Mouse (Mus musculus) lung, adult 2 months (tissue): ENCODE results near the gene Prpf6. TPM values are rescaled to one million over a fixed set of nuclear protein-coding genes. Genes with fewer than 3 reads are reported as not detected.
A peak's percentile ranks its signal among the peaks of the same experiment; 100 is the strongest.

Experiments used
- DNase-seq: peaks from one replicate; pipeline ENCODE4 v3.0.0; 2022
- H3K4me1 ChIP-seq: fragments of 200-500 bp; 2 replicates; pipeline ENCODE4 v1.6.1; 2011; ENCODE audit warnings: low read length; ENCODE audit not compliant: control insufficient read depth, insufficient read depth
- H3K4me3 ChIP-seq: fragments of 200-500 bp; replicated peaks from 2 replicates; pipeline ENCODE3; 2011; ENCODE audit warnings: low read depth, mild to moderate bottlenecking, control low read depth, low read length; ENCODE audit errors: extremely low read depth
- CTCF ChIP-seq: fragments of 200-500 bp; IDR thresholded peaks from 2 replicates; pipeline ENCODE4 v1.5.1; 2011; ENCODE audit warnings: mild to moderate bottlenecking, low read length, control low read depth; ENCODE audit not compliant: insufficient read depth
- POLR2A ChIP-seq: fragments of 200-500 bp; IDR thresholded peaks from 2 replicates; pipeline ENCODE4 v1.6.1; 2011; ENCODE audit warnings: low read depth, mild to moderate bottlenecking, control low read depth, low read length, borderline replicate concordance; ENCODE audit errors: extremely low read depth
- WGBS: fragments of 180-500 bp; shearing (Covaris S2); methylation state at CpG from one replicate; pipeline ENCODE4 v1.1.7; 2018; 5-methylcytosine and 5-hydroxymethylcytosine counted together
- polyA plus RNA-seq: library from polyadenylated mRNA; depleted of rRNA; stranded (reverse); fragments of >200 nt; gene quantifications from 2 replicates; pipeline ENCODE4 v1.2.3, GENCODE M21; 2012

Prpf6 gene
- polyA plus RNA-seq, 1 experiment, result 21.5 TPM

DNA sequence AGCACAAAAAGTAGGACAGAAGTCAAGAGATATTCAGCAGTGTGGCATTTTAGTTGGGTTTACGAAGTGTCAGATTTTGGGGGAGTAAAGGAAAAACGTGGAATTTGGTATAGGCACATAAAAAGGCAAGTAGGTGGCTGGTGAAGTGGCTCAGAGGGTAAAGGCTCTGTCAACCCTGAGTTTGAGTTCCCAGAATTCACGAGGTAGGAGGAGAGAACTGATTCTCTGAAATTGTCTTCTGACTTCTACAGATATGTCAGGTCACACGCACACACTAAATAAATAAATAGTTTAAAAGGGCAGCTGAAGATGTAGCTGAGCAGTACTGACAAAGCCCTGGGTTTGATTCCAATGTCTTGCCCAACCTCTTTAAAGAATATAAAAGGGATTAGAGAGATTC is 10.7 kb downstream of the Prpf6 start:
- DNase-seq, result no peak
- Histone ChIP-seq H3K4me1 (peaks cover 2% of the 10 kb centered on the region; the same call in 1 of the 2 replicates), H3K4me3 (no peak overlapping the region)
- WGBS, result 59% methylated on average over 4 of the region's 4 CpGs
- TF ChIP-seq POLR2A, result no peak

DNA sequence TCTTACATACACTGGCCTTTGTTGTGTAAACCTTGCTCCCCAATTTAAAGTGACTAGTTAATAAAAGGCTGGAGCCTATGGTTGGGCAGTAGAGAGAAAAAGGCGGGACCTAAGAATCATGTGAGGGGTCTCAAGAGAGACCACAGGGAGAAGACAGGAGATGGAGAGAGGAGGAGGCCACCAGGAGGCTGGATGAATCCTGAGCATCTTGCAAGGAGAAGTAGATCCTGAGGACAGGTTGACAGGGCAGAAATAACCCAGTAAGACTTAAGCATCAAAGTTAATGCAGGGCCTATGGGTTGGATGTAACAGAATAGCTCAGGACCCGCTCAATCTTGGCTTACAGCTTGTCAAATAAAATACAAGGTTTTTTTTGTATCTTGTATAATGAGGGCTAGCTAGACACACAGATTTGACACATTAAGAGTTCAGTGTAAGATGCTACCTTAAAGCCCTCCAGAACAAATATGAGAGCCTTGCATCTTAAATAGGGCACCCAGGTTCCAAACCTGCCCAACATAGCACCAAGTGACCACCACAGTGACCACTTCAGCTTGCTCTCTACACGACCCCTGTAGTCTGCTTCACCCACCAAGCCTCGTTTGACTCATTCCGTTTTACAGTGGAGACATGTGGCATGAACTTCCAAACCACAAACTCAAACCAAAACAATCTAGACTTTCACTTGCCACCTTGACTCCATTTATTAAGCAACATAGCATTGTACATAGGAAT is 27.3 kb downstream of the Prpf6 start:
- Histone ChIP-seq H3K4me3 (no peak overlapping the region), H3K4me1 (no peaks in the 10 kb centered on the region; the same call in 1 of the 2 replicates)
- DNase-seq, result no peak
- TF ChIP-seq POLR2A (no peak), CTCF (no peak)
- WGBS, result 86% methylated on average over 5 of the region's 5 CpGs

DNA sequence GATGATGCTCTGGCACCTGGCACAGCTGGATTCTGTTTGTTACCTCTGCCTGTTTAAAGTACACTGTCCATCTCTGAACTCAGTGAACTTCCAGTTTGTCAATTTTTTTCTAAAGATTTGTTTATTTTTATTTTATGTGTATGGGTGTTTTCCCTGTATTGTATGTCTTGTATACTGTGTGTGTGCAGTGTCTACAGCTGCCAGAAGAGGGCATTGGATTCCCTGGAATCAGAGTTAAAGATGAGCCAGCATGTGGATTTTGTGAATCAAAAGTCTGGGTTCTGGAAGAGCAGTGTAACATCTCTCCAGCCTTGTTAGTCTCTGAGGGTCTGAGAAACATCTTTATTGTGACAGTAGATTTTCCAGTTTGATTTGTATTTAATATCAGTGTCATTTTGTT is 31.7 kb downstream of the Prpf6 start:
- DNase-seq, result no peak
- H3K4me3 ChIP-seq, result no peak overlapping the region
- no peaks in the 10 kb centered on the region for H3K4me1 ChIP-seq
- TF ChIP-seq CTCF (no peak), POLR2A (no peak)

DNA sequence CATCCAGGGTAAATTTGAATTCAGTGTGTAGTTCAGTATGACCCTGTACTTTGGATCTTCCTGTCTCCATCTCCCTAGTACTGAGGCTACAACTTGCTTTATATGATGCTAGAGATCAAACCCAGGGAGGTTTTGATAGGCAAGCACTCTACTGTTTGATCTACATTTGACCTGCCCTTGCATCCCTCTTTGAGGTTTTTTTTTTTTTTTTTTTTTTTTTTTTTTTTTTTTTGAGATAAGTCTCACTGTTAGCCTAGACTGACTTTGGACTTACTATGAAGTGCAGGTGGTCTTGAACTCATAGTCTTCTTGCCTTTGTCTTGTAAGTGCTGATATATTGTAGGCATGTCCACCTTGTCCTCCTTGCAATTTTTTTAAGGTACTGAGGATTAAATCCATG is 36.8 kb downstream of the Prpf6 start:
- Histone ChIP-seq H3K4me3 (no peak overlapping the region), H3K4me1 (no peaks in the 10 kb centered on the region)

DNA sequence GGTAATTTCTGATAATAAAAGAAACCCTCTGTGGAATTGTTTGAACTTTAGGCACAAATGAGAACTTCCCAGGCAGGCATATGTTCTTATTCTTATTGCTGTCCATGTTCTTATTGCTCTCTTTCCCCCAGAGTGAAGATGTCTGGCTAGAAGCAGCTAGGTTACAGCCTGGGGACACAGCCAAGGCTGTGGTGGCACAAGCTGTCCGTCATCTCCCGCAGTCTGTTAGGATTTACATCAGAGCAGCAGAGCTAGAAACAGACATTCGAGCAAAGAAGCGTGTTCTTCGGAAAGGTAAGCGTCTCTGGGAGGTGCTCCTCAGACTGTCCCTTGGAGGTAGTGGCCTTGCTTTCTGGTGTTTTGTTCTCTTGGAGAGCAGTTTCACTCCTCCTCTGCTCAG is 41.0 kb downstream of the Prpf6 start:
- TF ChIP-seq POLR2A, result no peak
- no peak for TF ChIP-seq CTCF
- no peak overlapping the region for H3K4me3 ChIP-seq
- 97% methylated on average over 6 of the region's 6 CpGs for WGBS

More for the DNA sequence above, 36.8 kb downstream of the Prpf6 start:
- TF ChIP-seq CTCF, result no peak
- TF ChIP-seq POLR2A, result no peak
- no peak for DNase-seq

DNA sequence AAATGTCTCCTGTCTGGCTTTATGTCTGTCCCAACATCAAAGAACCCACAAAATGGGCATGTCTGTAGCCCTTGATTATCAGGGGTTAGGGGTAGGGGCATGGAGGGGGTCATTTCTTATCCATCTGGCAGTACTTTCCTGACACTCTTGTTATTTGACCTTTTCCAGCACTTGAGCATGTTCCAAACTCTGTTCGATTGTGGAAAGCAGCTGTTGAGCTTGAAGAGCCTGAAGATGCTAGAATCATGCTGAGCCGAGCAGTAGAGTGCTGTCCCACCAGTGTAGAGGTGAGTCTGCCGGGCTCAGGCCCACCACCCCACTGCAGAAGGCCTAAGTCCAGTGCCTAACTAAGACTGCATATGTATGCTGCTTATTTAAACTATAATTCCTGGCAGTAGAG is 44.2 kb downstream of the Prpf6 start:
- no peak for DNase-seq
- WGBS, result 76% methylated on average over 3 of the region's 3 CpGs
- Histone ChIP-seq H3K4me3 (no peak overlapping the region), H3K4me1 (no peaks in the 10 kb centered on the region)
- TF ChIP-seq CTCF (no peak), POLR2A (no peak)

More for the DNA sequence above, 41.0 kb downstream of the Prpf6 start:
- H3K4me1 ChIP-seq, result no peaks in the 10 kb centered on the region
- DNase-seq, result no peak

DNA sequence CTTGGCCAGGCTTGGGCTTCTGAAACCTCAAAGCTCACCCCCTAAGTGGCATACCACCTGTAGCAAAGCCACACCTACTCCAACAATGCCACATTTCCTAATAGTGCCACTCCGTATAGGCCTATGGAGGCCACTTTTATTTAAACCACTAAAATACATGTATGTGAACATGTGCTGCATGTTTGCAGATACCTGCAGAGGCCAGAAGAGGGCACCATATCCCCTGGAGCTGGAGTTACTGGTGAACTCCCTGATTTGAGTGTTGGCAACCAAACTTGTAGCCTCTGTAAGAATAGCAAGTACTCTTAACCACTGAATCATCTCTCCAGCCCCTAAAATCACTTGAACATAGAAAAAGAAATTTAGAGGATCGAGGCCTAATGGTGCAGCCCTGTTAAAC is 52.7 kb downstream of the Prpf6 start:
- WGBS, result 85% methylated on average over 2 of the region's 2 CpGs
- TF ChIP-seq POLR2A, result no peak
- TF ChIP-seq CTCF, result peak; percentile 59
- H3K4me3 ChIP-seq, result no peak overlapping the region
- no peak for DNase-seq
- H3K4me1 ChIP-seq, result no peaks in the 10 kb centered on the region

DNA sequence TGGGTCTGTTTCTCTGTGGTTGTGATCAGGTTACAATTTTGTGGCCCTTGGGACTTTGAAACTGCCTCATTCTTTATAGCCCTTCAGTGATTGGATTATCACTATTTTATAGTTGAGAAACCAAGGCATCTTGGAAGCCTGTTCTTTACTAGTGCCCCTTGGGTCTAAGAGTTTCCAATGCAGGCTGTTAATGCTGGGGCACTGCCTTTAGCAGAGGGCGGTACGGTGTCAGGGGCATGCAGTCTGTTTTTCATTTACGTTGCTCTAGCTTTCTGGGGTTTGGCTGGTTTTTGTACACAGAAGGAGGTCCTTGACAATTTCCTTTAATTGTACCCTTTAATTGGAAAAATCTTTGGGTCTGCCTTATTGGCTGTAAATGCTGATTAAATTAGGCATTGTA is 54.0 kb downstream of the Prpf6 start:
- Histone ChIP-seq H3K4me3 (no peak overlapping the region), H3K4me1 (no peaks in the 10 kb centered on the region)
- no peak for DNase-seq
- TF ChIP-seq POLR2A, result no peak
- TF ChIP-seq CTCF, result no peak
- 89% methylated on average over 3 of the region's 3 CpGs for WGBS

DNA sequence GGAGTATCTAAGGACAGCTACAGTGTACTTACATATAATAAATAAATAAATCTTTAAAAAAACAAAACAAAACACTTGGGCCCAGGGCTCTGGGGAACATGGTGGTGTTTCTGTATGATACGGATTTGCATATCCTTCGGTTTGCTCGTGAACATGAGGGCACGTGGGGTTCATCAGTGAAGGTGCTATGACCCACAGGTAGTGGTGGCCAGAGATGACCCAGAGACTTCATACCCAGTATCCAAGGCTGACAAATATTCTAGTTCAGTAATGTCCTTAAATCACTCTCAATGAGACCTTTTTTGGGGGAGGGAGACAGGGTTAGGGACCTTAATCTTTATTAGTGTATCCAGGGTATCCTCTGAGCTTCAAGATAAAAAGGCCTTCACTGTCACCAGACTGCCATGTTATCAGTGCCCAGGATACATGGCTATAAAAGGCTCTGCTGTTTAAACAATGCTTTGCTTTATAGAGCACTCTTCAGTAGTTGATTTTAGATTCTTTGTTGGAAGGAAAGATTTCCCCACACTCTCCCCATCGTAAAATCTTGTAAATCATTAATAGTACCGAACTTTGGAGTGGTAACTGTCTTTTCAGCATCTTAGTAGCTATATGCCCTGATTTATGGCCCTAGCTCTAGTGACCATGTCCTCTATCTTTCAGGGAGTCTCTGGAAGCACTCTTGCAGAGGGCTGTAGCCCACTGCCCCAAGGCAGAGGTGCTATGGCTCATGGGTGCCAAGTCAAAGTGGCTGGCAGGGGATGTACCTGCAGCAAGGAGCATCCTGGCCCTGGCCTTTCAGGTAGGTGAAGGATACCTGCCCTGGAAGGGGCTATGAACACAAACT is 55.2 kb downstream of the Prpf6 start:
- no peak for TF ChIP-seq CTCF
- TF ChIP-seq POLR2A, result no peak
- H3K4me3 ChIP-seq, result no peak overlapping the region
- DNase-seq, result no peak
- H3K4me1 ChIP-seq, result no peaks in the 10 kb centered on the region
- WGBS, result 90% methylated on average over 6 of the region's 6 CpGs

DNA sequence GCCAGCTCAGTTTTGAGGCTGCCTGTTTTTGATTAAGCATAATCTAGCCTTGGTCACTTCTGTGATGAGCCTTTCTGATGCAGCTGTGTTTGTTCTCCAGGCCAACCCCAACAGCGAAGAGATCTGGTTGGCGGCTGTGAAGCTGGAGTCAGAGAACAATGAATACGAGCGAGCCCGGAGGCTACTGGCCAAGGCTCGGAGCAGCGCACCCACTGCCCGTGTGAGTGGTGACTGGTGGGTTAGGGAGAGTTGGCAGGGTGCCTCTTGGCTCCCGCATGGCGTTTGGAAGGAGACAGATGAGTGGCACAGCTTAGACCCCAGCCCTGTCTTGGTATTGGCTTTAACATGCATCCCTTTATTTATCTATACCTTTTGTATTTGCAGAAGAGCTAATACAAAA is 57.3 kb downstream of the Prpf6 start:
- H3K4me3 ChIP-seq, result no peak overlapping the region
- 88% methylated on average over 10 of the region's 10 CpGs for WGBS

More for the DNA sequence above, 57.3 kb downstream of the Prpf6 start:
- DNase-seq, result no peak
- no peaks in the 10 kb centered on the region for H3K4me1 ChIP-seq
- no peak for TF ChIP-seq CTCF
- TF ChIP-seq POLR2A, result no peak
